Mouse (Mus musculus) testis, adult 2 months (tissue): ENCODE data around the gene Prame. TPM values are rescaled to one million over a fixed set of nuclear protein-coding genes. Genes with fewer than 3 reads are reported as not detected.
"Not testable (repeated sequence)": the region's sequence is repeated elsewhere in the genome, so short reads cannot be mapped to it uniquely, and the experiment has no call there.

Source experiments
- H3K27ac ChIP-seq: fragments of 200-500 bp; 2 replicates; pipeline ENCODE4 v1.5.1; 2012; ENCODE audit warnings: low read depth, low read length; ENCODE audit not compliant: control insufficient read depth, insufficient read depth
- H3K27me3 ChIP-seq: fragments of 200-500 bp; 2 replicates; pipeline ENCODE4 v1.6.1; 2012; ENCODE audit warnings: mild to moderate bottlenecking, low read length, moderate library complexity; ENCODE audit not compliant: control insufficient read depth, insufficient read depth
- H3K36me3 ChIP-seq: fragments of 200-500 bp; 2 replicates; pipeline ENCODE4 v1.6.1; 2012; ENCODE audit warnings: mild to moderate bottlenecking, low read length; ENCODE audit not compliant: control insufficient read depth, insufficient read depth
- H3K4me1 ChIP-seq: fragments of 200-500 bp; 2 replicates; pipeline ENCODE4 v1.6.1; 2012; ENCODE audit warnings: low read length; ENCODE audit not compliant: control insufficient read depth, insufficient read depth
- H3K4me3 ChIP-seq: fragments of 200-500 bp; 2 replicates; pipeline ENCODE4 v1.5.1; 2012; ENCODE audit warnings: low read depth, mild to moderate bottlenecking, low read length, moderate library complexity, mixed read lengths; ENCODE audit not compliant: control insufficient read depth
- CTCF ChIP-seq: fragments of 200-500 bp; IDR thresholded peaks from 2 replicates; pipeline ENCODE4 v1.5.1; 2012; ENCODE audit warnings: low read depth, mild to moderate bottlenecking, inconsistent platforms, low read length, moderate library complexity; ENCODE audit not compliant: control insufficient read depth, insufficient read depth, insufficient replicate concordance
- polyA plus RNA-seq: library from polyadenylated mRNA; depleted of rRNA; stranded (reverse); fragments of >200 nt; gene quantifications from 2 replicates; pipeline ENCODE4 v1.2.3, GENCODE M21; 2012; rRNA removed

Gene Prame
- polyA plus RNA-seq, 1 experiment: 11.8 TPM

DNA sequence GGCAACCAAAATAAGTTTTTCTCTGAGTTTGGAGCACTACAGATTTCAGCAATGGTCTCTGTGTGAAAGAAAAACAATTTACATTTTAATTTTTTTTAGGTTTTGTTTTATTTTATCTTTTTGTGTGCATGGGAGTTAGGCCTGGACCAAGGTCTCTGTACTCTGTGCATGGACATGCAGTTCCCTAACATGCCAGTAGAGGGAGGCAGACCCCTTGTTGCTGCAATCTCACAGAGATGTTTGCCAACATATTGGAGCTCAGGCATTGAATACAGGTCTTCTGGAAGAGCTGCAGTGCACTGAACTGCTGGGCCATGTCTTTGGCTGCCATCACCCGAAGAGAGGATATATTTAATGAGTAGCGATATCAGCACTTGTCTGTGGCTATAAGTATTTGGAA lies 58.0 kb downstream of the Prame start:
- not testable (repeated sequence) for H3K4me1 ChIP-seq, H3K36me3 ChIP-seq, H3K27me3 ChIP-seq, H3K4me3 ChIP-seq, H3K27ac ChIP-seq
- peak; percentile 41; the same call in 1 of the 2 replicates for TF ChIP-seq CTCF

DNA sequence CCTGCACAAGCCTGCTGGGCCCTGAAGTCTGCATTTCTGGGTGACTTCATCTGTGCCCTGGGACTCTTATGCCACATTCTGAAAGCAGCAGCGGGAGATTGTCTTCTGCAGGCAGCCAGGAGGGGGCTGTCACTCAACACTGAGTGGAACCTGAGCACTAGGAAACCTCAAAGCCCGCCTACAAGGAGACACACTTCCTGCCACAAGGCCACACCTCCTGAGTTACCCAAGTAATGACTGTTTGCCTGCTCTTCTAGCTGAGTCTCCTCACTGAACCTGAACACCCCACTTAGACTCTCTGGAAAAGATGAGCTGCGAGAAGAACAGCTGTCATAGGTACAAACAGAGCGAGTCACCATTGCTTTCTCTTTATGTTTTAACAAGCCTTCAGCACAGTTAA lies 62.6 kb downstream of the Prame start:
- H3K4me3 ChIP-seq, H3K36me3 ChIP-seq, H3K4me1 ChIP-seq, H3K27ac ChIP-seq, H3K27me3 ChIP-seq: not testable (repeated sequence)

Other genes starting within 250 kb of the Prame start
- gene Gm7903, start 193.9 kb downstream of the Prame start, polyA plus RNA-seq: 1.5 and 2.1 TPM in 2 replicates
- 2.2 and 3.4 TPM in 2 replicates for gene AV320801, start 133.1 kb downstream of the Prame start, polyA plus RNA-seq
- 0.37 and 0.54 TPM in 2 replicates for gene Nxf7, start 28.9 kb downstream of the Prame start, polyA plus RNA-seq
- gene Tcp11x2, start 66.1 kb upstream of the Prame start, polyA plus RNA-seq: 13.4 and 19.5 TPM in 2 replicates
- 44.3 and 77.7 TPM in 2 replicates for gene Tmsb15a, start 97.6 kb upstream of the Prame start, polyA plus RNA-seq
- gene Armcx5, start 115.0 kb upstream of the Prame start, polyA plus RNA-seq: 1.6 and 1.8 TPM in 2 replicates
- 6.5 and 8.3 TPM in 2 replicates for gene Gprasp1, start 115.0 kb upstream of the Prame start, polyA plus RNA-seq
- gene Bhlhb9, start 169.9 kb upstream of the Prame start, polyA plus RNA-seq: 2.0 and 2.1 TPM in 2 replicates
- 9.3 and 14.6 TPM in 2 replicates for gene Gprasp2, start 211.3 kb upstream of the Prame start, polyA plus RNA-seq